In the genomic region with DNA sequence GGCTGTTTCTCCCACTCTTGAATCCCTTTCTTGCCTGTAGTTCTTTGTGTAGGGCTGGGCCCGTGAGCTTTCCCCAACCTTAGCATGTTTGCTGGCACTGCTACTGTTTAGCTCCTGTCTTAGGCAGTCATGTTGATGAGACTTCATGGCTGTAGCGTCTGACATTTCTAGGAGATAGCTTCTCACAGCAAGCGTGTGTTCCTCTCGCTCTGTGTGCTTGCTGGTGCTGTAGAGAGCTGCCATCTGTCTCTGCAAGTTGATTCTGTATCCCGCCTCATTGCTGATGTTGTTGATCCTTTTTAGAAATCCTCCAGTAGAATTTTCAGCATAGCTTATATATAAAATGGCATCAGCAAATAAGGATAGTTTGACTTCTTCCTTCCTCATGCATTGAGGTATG, we compare ENCODE assay signal across 15 mouse cellular contexts.
"Had no signal": no experiment of that assay in that cellular context is flagged by ENCODE, and none has a peak within 500 bp of the region (broad histone marks: within the 10 kb centered on the region; RNA-seq: fewer than 3 reads in every experiment).

No protein-coding gene starts in this region.

- H3K9ac ChIP-seq: limb, embryonic 13.5 days; liver, embryonic 14.5 days; midbrain, embryonic 12.5 days; neural tube, embryonic 15.5 days; stomach, embryonic 15.5 days had no signal

- H3K27me3 ChIP-seq: neural tube, embryonic 15.5 days; stomach, embryonic 15.5 days had no signal

- H3K4me3 ChIP-seq: limb, embryonic 13.5 days; midbrain, embryonic 12.5 days; myocyte; neural tube, embryonic 15.5 days; stomach, embryonic 15.5 days had no signal

- H3K36me3 ChIP-seq: limb, embryonic 13.5 days; midbrain, embryonic 12.5 days; neural tube, embryonic 15.5 days; stomach, embryonic 15.5 days had no signal

- DNase-seq: kidney, adult 11 months; kidney, adult 9 months; kidney, postnatal 36 days; left cerebral cortex, postnatal 4 days; lung, adult 18-20 months; right cerebral cortex, postnatal 25 days; spleen, adult 18-20 months; thymus, postnatal 36 days had no signal

- H3K9me3 ChIP-seq: limb, embryonic 13.5 days; neural tube, embryonic 15.5 days; stomach, embryonic 15.5 days had no signal

- H3K27ac ChIP-seq: kidney, postnatal 0 days; limb, embryonic 13.5 days; liver, embryonic 14.5 days; midbrain, embryonic 12.5 days; neural tube, embryonic 15.5 days; stomach, embryonic 15.5 days had no signal

- H3K4me2 ChIP-seq: limb, embryonic 13.5 days; midbrain, embryonic 12.5 days; neural tube, embryonic 15.5 days; stomach, embryonic 15.5 days had no signal

- H3K4me1 ChIP-seq: limb, embryonic 13.5 days; midbrain, embryonic 12.5 days; neural tube, embryonic 15.5 days; stomach, embryonic 15.5 days had no signal
